17 mouse cellular contexts compared by ENCODE assay signal in genomic region chr4:28809703-28810102, GRCm38 (mm10).
"Had no signal": no experiment of that assay in that cellular context is flagged by ENCODE, and none has a peak within 500 bp of the region (broad histone marks: within the 10 kb centered on the region; RNA-seq: fewer than 3 reads in every experiment).

No protein-coding gene starts in this region.

- H3K9ac ChIP-seq: liver, embryonic 14.5 days; lung, embryonic 14.5 days; midbrain, embryonic 13.5 days; neural tube, embryonic 12.5 days had no signal

- H3K36me3 ChIP-seq: midbrain, embryonic 10.5 days; midbrain, embryonic 13.5 days; neural tube, embryonic 12.5 days had no signal

- ATAC-seq: midbrain, embryonic 13.5 days; midbrain, embryonic 16.5 days had no signal

- H3K27ac ChIP-seq: liver, embryonic 14.5 days; midbrain, embryonic 10.5 days; midbrain, embryonic 13.5 days; neural tube, embryonic 12.5 days had no signal

- DNase-seq: lung, adult 18-20 months; lung, embryonic 14.5 days; lung, postnatal 10 days; lung, postnatal 4 days; retina, postnatal 1 day; right cerebral cortex, adult 18-20 months; right cerebral cortex, postnatal 25 days; right cerebral cortex, postnatal 4 days; spleen, adult 18-20 months; thymus, adult 18-20 months; thymus, postnatal 14 days; thymus, postnatal 36 days had no signal

- H3K4me1 ChIP-seq: neural tube, embryonic 12.5 days had no signal

- H3K4me3 ChIP-seq: midbrain, embryonic 10.5 days; midbrain, embryonic 13.5 days; neural tube, embryonic 12.5 days had no signal

- H3K9me3 ChIP-seq: midbrain, embryonic 10.5 days; midbrain, embryonic 13.5 days; neural tube, embryonic 12.5 days had no signal

- H3K4me2 ChIP-seq: lung, embryonic 14.5 days; midbrain, embryonic 13.5 days; neural tube, embryonic 12.5 days had no signal

- H3K27me3 ChIP-seq: neural tube, embryonic 12.5 days had no signal
